Mouse (Mus musculus) yolk sac, embryonic 10.5 days (tissue): ENCODE measurements around the gene Gm7978.
"Not testable (repeated sequence)": the region's sequence is repeated elsewhere in the genome, so short reads cannot be mapped to it uniquely, and the experiment has no call there.

Experiments used
- DNase-seq: peaks from one replicate; pipeline ENCODE4 v3.0.0-alpha.2; 2017; ENCODE audit warnings: low spot score

The Gm7978 gene

DNA sequence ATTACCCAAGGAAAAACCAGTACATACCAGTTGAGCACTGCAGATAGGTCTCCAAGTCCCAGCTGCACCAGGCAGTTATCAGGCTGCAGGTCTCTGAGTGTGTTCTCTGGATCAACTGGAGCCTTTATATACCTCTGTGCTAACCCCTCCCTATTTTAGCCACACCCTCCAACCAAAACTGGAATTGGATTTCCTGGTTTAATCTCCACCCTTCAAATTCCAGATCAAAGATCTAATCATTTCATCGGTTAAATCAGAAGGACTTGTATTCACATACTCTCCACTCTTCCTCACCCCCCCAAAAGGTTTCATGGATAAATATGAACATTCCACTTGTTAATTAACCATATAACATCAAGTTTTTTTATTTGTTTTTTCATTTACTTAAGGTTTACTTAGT lies at the start of gene Gm7978:
Gm7978 (minus strand) TSS at position 101 of the 400 bp plus-strand sequence.
- DNase-seq: not testable (repeated sequence)

DNA sequence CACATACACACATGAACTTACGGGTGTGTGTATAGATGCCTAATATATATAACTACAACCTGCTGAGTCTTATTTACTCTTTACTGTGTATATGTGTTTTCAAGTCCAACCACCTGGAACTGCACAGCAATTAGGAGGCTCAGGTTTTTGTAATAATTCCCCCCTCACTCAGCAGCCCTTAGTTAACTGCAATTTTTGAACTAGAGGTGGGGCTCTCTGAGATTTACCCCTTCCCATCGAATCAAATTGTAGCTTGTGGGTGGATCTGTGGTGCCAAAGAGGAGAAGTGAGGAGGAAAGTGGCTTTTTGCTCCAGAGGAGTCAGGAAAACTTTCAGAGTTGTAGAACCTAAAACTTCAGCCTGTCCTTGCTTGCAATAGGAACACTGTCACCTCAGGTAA lies 39.7 kb upstream of the Gm7978 start, which contains the start of gene E330014E10Rik:
E330014E10Rik (plus strand) TSS at position 301 of the 400 bp plus-strand sequence.
- not testable (repeated sequence) for DNase-seq

DNA sequence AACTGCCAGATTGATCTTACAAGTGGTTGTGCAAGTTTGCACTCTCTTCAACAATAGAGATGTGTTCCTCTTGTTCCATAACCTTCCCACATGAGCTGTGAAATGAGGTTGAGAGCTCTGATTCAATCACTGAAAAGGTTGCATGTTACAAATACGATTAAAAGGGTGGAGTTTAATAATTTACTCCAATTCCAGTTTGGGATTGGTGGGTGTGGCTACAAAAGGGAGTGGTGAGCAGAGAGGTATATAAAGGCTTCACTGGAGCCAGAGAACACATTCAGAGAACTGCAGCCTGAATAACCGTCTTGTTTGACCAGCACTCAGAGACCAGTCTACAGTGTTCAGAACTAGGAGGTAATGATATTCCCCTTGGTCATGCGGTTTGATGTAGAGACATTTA lies 5.7 kb upstream of the Gm7978 start, which contains the start of gene Gm7982:
Gm7982 (plus strand) TSS at position 301 of the 400 bp plus-strand sequence.
- not testable (repeated sequence) for DNase-seq
